Mouse (Mus musculus): Measurements from ENCODE around the gene Frmd4a.

DNA sequence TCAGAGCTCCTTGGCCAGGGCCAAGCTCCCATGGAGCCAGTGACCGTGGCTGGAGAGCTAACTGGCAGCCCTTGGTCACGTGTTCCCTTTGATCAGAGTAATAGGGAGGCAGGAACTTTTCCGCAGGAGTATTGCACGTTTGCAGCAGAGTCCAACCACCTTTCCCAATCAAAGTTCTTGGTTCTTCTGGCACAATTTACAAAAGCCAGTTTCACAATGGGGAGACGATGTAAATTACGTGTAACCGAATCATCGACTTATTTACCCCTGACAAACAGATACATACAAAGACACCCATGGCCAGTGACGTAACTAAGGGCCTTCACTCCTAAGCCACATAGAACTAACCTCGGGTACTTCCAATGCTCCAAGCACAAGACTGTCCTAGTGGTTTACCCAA, 591.9 kb downstream of the Frmd4a start:
- TF ChIP-seq CTCF (IDR thresholded peaks at IDR 0.05; ENCODE audit: low read depth) (no peak), EP300 (IDR thresholded peaks at IDR 0.05; ENCODE audit: low read depth) (no peak)

All from heart, postnatal 0 days (tissue).